Mouse (Mus musculus) MEL-GATA-1-ER (cell line): ENCODE data around the gene Hist1h4h.
"Not testable (repeated sequence)": the region's sequence is repeated elsewhere in the genome, so short reads cannot be mapped to it uniquely, and the experiment has no call there.

Experiments
- DNase-seq: peaks from one replicate; pipeline ENCODE4 v3.0.0-alpha.2; 2012; ENCODE audit warnings: low read depth; ENCODE audit errors: extremely low read depth

Gene Hist1h4h

GRCm38 (mm10) chr13:23575864-23576313 lies 45.0 kb downstream of the Hist1h4h start:
- not testable (repeated sequence) for DNase-seq

DNA sequence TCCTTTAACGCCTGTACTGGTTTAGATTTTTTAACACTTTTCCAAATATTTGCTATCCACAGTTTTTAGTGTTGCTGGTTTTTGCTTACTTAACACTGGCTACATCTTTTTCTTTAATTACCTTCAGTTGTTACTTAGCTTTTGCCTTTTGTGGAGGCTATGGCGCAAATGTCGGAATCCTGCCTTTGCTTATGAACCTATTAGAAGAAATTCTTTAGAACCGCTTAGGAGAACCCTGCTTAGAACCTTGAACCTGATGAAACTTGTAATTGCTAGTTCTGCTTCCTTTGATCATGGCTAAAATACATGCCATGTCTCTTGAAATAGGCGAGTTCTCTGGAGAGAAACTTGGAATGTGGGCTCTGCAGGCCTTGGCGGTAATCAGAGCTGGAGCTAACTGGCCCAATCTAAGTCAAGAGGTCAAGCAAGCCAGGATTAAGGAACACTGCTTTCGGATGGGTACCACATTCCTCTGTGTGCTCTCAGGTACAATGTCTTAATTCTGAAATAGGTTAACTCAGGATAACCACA lies 45.6 kb downstream of the Hist1h4h start:
- DNase-seq = peak; percentile 58

- no peak for DNase-seq
These were observed 46.2 kb downstream of the Hist1h4h start for GRCm38 (mm10) chr13:23576906-23577639.

GRCm38 (mm10) chr13:23577835-23578234 lies 47.0 kb downstream of the Hist1h4h start:
- DNase-seq = no peak
